Mouse (Mus musculus): ENCODE measurements around the gene Tmem74b.

Gene Tmem74b

DNA sequence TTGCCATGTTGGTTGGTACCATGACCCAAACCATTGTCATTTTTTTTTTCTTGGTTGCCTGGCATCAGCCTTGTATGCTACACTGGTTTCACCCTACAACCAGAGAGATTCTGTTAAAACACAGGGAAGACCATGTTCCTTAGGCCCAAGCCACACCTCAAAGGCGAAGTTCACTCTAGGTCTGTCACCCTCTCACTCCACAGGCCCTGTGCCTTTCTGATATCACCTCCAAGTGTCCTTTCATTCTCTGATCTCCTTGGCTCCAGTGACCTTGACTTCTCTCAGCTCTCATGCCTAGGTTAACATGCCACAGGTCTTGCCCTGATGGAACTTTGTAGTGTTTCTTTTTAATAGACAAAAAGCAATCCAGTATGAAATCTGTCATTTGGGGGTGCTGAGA is 40.3 kb downstream of the Tmem74b start:
- DNase-seq (ENCODE audit: low read depth, low spot score), result no peak

DNA sequence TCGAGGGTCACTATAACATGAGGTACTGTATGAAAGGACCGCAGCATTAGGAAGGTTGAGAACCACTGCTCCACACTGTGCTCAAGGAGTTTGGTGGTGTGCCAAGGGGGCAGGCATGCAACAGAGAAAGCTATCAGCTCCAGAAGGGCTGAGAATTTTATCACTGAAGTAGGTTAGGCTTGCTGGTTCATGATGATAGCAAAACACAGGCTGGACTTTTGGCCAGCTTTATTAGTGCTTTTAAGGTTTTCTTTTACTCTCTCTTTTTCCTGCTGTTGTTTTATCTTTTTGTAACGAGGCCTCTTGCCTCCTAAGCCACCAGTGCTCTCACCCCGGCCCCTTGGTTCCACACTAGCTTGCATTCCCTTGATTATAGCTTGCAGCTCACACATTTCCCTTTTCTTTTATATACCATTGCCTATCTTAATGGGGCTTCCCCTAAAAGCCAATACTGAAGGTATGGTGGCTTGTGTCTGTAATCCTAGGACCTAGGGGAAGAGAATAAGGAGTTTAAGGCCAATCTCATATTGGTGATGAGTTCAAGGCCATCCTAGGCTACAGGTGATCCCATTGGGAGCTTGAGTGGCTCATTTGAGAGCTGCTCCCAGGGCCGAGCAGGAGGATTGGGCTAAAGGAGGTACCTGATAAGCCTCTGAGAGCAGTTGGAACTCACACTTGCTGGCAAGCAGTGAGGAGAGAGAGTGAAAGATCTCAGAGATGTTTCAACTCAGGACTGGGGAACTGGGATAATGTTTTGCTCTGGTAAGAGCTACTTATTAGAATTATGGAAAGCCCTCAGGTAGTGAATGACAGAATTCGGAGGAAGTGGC is 41.3 kb downstream of the Tmem74b start:
- no peak for DNase-seq (ENCODE audit: low read depth, low spot score)

DNA sequence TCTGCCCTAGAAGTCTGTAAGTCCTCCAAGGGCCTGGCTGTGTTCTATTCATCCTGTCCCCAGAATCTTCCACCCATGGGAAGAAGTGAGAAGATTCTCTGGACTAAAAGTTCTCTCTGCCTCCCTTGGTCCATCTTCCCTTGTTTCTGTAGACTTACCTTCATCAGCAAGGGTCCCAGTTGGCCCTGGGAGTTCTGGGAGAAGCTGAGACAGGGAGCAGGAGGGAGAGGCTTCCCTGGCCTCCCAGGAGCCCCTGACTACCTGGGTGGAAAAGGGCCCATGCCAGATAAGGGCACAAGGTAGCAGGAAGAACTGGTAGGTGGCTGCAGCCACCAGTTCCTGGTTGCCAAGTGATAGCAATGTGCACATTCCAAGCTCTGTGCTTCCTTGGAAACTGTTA is 42.0 kb downstream of the Tmem74b start, which contains the start of gene Psmf1:
TSS of gene Psmf1 (minus strand) at position 342 of the 400 bp plus-strand sequence.
- no peak for DNase-seq (ENCODE audit: low read depth, low spot score)

DNA sequence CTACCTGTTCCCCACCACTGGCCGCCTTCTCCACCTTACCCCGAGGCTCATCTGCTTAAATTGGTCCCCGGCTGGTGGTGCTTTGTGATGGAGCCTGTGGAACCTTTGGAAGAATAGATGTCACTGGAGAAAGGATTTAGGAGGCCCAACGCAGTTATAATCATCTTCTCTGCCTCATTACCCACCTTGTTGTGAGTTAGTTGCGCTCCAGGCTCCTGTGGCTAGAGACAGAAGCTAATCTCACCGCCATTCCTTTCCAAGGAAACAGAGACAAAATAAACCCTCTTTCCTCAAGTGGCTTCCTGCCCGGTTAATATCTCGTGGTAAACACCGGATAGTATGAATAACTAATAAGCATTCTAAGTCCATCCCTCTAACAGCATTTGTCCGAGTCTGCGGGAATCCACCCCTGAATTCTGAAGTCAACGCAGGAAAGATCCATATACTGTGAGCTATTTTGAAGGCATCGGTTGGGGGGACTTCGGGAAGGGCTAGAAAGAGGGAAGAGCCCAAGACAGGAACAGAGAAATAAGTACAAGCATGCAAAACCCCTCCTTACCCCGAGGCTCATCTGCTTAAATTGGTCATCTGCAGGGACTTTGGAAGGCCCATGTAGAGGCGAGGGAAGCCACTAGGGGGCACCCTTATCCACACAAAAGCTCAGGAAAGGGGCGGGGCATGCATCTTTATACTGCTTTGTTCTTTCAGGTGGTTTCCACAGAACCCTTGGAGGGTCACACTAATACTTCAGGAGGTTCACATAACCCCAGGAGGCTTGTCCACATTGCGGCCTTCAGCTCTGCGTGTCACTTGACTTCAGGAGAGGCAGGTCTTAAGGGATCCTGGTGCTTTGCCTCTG is 46.3 kb downstream of the Tmem74b start:
- peak; percentile 29 for DNase-seq (ENCODE audit: low read depth, low spot score)

DNA sequence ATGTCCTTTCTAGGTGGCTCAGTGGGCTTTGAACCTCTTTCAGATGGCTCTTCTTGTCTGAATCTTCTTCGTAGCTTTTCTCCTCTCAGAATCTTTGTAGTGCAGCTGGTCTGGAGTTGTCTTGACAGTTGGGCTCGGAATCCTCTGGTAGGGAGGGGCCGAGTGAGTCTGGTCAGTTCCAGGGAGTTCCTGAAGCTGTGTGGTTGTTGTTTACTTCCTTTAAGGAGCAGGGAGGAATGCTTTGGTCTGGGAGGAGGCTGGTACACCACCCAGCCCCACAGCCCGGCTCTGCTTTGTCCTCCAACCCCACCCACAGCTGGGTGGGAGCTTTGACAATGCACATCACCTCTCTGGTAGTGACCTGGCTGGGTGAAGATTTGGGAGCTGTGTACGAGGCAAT is 49.5 kb downstream of the Tmem74b start:
- DNase-seq (ENCODE audit: low read depth, low spot score), result no peak

DNA sequence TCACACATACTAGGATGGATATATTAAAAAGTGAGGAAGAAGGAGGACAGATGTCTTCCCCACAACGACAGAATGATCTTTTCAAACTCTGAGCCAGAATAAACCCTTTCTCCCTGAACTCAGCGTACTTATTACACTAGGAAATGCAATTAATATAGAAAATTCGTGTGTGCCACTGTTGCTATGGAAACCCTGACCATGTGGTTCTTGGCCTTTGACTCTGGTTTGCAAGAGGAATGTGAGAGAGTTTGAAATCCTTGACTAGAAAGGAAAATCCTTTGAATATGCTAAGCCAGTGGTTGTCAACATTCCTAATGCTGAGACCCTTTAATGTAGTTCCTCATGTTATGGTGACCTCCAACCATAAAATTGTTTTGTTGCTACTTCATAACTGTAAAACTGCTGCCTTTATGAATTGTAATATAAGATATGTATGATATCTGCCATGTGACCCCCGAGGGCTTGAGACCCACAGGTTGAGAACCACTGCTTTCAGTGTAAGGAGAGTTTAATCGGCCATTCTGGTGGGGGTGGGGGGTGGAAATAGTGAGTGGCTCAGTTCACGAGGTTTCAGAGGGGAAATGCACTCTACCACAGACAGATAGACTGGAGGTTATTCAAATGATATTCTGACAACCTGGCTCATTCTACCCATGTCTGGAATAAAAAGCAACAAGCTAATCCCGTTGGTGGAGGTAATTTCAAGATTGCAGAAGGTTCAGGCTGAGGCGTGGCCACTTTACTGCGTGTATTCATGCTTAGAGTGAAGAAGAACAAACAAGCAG is 54.7 kb downstream of the Tmem74b start:
- DNase-seq (ENCODE audit: low read depth, low spot score), result no peak

DNA sequence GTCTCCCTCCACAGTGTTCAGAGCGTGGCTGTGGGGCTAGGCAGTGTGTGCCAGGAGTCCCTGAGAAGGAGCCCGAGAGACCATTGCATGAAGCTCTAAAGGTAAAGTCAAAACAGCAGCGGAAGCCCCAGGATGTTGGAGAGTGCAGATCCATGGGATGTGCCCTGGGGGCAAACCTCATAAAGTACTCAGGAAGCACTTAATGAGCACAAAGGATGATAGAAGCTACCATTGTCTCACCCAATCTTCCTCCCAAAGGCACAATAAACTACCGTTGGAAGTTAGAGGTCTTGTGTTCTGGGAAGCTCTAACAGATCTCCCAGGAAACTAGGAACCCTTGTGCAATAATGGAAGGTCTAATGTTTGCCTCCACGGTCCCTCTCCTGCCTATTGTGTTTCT is 55.6 kb downstream of the Tmem74b start:
- no peak for DNase-seq (ENCODE audit: low read depth, low spot score)

DNA sequence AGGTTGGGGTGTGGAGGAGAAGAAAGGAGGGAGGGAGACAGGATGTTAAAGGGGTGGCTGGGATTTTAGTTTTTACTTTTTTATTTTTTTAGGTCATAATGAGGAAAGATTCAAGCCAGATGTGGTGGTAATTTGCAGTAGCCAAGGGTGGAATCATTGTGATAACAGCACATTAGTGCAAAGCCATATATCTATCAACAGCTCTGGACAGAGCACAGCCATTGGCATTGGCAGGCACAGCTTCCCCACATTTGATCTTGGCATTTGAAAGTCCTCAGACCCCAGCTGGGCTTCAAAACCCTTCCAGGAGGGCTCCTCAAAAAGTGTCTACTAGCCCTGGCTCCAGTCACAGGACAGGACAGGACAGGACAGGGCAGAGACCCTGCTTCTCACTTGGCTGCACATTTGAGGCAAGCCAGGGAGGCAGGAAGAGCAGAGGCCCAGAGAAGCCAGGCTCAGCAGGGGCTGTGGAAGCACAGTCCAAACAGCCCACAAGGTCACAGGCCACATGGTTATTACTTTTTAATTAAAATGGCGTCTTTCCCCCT is 57.1 kb downstream of the Tmem74b start:
- no peak for DNase-seq (ENCODE audit: low read depth, low spot score)

Measured in telencephalon, adult 2 months (tissue).